Mouse (Mus musculus) megakaryocyte, adult 5-6 weeks (primary cell): ENCODE results near the gene Adat2. TPM values are rescaled to one million over a fixed set of nuclear protein-coding genes. Genes with fewer than 3 reads are reported as not detected.

Source experiments
- ATAC-seq: 2 replicates; pipeline ENCODE4 v1.8.0; 2016; ENCODE audit warnings: mild to moderate bottlenecking, inconsistent platforms; ENCODE audit not compliant: poor library complexity, severe bottlenecking
- total RNA-seq, 2 experiments: library from RNA; stranded (forward) in 1 of 2; stranded (reverse) in 1 of 2; fragments of 153-499, 151-499 nt in 1 of 2; fragments of 221-1000, 200-1000 nt in 1 of 2; gene quantifications; 2 replicates each; pipeline versions ENCODE4 v1.2.3 to v1.2.4; 2015 to 2017

Gene Adat2
- total RNA-seq (2015) = 4.1 and 5.4 TPM in 2 replicates
- total RNA-seq (2017) = 1.6 and 2.2 TPM in 2 replicates

- peak; percentile 99 for ATAC-seq
Measured at GRCm38 (mm10) chr10:13552646-13553497, at the start of gene Adat2, which contains the start of gene Pex3. Adat2 (plus strand) TSS chr10:13552894. Pex3 (minus strand) TSS chr10:13553142.

GRCm38 (mm10) chr10:13521857-13522256 lies 30.8 kb upstream of the Adat2 start:
- ATAC-seq = no peak

GRCm38 (mm10) chr10:13528155-13528554 lies 24.5 kb upstream of the Adat2 start:
- no peak for ATAC-seq

- ATAC-seq = no peak
Measured at GRCm38 (mm10) chr10:13534751-13535150, 17.9 kb upstream of the Adat2 start.

- ATAC-seq = no peak
Measured at GRCm38 (mm10) chr10:13536706-13537105, 16.0 kb upstream of the Adat2 start.

GRCm38 (mm10) chr10:13539769-13540333 lies 12.8 kb upstream of the Adat2 start:
- ATAC-seq = peak; percentile 98

GRCm38 (mm10) chr10:13541721-13542120 lies 11.0 kb upstream of the Adat2 start:
- ATAC-seq = no peak

GRCm38 (mm10) chr10:13553498-13553985 lies 848 bp downstream of the Adat2 start:
- peak; percentile 7; the same call in 1 of the 2 replicates for ATAC-seq

- no peak for ATAC-seq
Measured at GRCm38 (mm10) chr10:13554316-13554715, 1.6 kb downstream of the Adat2 start.

GRCm38 (mm10) chr10:13560014-13560674 lies 7.5 kb downstream of the Adat2 start:
- peak; percentile 93 for ATAC-seq

- peak; percentile 72 for ATAC-seq
Measured at GRCm38 (mm10) chr10:13564364-13565079, 11.8 kb downstream of the Adat2 start.

GRCm38 (mm10) chr10:13565080-13565448 lies 12.4 kb downstream of the Adat2 start:
- no peak for ATAC-seq

GRCm38 (mm10) chr10:13566393-13566792 lies 13.7 kb downstream of the Adat2 start:
- ATAC-seq = no peak

GRCm38 (mm10) chr10:13569818-13570217 lies 17.1 kb downstream of the Adat2 start:
- ATAC-seq = no peak

- no peak for ATAC-seq
Measured at GRCm38 (mm10) chr10:13570697-13571538, 18.2 kb downstream of the Adat2 start.

- ATAC-seq = no peak
Measured at GRCm38 (mm10) chr10:13572003-13572402, 19.3 kb downstream of the Adat2 start.

- ATAC-seq = no peak
Measured at GRCm38 (mm10) chr10:13572410-13572809, 19.7 kb downstream of the Adat2 start.

- no peak for ATAC-seq
Measured at GRCm38 (mm10) chr10:13577123-13577522, 24.4 kb downstream of the Adat2 start.

GRCm38 (mm10) chr10:13587914-13588313 lies 35.2 kb downstream of the Adat2 start:
- no peak for ATAC-seq

- ATAC-seq = no peak
Measured at GRCm38 (mm10) chr10:13592196-13592595, 39.5 kb downstream of the Adat2 start.
